Mouse (Mus musculus) right cerebral cortex, postnatal 10 days (tissue): Measurements from ENCODE around the gene Socs5.
A peak's percentile ranks its signal among the peaks of the same experiment; 100 is the strongest.

Experiments
- DNase-seq, 2 experiments: peaks; one replicate each; pipeline ENCODE4 v3.0.0; 2021; ENCODE audit warnings: low spot score in 2 of 2

Gene Socs5

DNA sequence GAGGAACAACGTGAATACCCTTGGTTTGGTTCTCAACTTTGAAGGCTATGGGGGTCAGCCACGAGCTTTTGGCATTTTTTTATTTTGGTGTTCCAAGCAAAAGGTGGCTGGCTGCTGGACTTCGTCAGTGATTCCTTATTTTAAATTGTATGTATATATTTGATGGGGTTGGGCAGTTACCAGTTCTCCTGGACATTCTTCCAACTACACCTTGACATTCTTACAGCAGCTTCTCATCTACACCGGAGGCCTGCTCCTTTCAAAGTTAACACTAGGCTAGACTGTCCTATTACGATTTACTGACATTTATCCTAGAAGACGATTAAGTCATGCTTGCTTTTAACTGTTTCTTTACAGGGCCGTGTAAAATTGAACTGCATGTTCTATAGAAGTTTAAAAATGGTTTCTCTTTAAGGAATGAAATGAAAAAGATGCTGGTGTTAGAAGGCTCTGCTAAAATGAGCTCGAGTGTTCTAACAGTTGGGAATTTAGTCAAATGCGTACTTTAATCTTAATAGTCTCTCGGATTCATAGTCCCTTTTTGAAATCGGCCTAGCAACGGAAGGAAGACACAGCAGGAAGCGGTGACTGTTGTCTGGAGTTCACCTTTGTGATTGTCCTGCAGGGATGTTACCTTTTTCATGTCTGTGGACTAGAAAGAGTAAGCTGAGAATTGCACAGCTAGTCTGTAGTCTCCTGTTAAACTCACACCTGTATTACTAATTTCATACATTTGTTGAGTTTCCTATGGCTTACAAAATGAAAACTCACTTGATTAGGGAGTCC, 1.2 kb downstream of the Socs5 start:
- DNase-seq = no peak

DNA sequence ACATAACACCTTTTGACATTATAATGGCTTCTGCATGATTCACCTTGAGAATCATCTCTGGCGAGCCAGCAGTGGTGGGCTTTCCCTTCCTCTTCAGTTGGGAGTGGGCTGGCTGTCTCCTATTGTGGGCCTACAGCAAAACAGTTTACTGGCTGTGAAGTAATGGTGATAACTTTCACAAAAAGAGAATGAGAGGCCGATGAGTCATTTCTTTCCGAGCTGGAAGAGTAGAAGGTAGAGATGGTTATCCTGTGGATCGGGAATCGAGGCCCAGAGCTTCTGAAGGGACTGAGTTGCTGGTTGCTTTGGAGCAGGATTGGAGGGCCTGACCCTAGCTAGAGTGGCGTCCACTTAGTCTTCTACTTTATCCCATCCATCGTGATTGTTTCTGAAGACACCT, 2.0 kb downstream of the Socs5 start:
- no peak for DNase-seq

DNA sequence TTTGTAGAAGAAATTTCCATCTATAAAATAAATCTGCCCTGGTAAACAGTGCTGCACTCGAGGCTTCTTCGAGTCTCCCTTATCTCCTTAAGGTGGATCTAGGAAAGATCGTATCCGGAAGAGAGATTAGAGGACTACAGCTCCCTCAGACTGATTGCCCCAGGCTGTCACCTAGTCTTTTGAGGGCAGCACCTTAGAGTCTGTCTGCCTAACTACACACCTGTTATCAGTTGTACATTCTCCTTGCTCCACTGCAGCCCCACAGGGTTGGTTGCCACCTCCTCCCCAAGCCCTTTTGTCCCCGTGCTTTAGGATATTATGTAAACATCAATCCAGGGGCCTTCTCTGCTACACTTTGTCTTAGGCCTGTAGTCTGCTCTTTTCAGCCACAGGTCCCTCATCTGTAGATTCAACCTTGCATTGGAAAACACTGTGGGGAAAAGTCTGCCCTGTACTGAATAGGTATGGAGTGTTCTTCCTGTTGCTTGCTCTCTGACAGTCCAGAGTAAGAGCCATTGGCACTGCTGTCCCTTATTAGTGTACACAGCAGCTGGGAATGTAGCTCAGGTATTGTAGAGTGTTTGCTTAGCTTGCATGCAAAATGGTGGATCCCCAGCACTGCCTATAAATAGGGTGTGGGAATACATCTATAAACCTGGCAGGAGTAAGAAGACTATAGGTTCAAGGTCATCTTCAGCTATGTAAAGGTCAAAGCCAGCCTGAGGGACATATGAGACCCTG, 5.5 kb downstream of the Socs5 start:
- no peak for DNase-seq

DNA sequence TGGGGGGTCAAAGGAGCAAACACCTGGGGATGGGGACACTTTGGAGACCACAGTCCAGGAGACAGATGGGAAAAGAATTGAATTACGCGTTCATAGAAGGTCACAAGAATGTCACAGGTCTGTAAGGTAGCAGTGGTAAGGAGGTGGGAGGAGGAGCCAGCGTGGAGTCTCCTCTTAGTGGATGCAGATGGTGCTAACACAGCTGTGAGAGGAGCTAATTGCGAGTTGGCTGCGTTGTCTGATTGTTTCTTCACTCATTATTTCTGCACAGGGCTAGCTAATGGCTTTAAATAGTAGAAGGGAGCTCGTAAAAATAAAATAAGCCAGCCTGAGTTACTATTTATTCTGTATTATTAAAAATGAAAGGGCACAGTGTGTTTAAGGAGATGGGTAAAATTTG, 8.1 kb downstream of the Socs5 start:
- no peak for DNase-seq

DNA sequence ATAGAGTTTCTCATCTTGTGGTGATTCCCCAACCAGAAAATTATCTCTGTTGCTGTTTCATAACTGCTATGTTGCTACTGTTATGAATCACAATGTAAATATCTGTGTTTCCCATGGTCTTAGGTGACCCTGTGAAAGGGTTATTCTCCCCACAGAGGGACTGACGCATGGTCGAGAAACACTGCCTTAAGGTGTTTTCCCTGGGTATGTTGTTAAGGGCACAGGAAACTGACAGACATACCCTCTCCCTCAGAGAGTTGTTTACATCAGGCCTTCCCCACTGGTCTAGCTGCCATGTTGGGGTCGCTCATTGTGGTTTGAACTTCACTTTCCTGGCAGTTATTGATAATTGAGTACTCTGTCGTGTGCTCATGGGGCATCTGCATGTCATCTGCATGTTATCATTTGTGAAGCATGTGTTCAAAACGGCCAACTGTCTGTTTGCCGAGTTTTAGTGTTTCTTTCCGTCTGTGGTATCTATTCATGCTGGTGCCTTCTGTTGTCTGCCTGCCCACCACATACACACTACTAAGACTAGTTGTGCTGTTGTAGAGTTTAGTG, 11.6 kb downstream of the Socs5 start:
- no peak for DNase-seq

DNA sequence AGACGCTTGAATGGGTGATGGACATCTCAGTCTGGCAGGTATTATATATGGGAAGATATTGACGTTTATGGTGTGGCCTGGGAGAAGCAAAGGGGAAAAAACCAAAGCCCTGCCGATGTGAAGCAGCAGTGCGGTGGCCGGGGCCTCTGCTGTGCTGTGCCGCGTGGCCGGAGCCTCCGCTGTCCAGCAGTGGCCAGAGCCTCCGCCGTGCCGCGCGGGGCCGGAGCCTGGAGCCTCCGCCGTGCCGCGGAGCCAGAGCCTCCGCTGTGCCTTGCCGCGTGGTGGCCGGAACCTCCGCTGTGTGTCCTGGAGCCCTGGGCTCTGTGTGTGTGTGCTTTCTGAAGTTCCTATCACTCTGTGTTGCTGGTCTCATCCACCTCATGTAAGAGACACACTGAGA, 17.9 kb downstream of the Socs5 start:
- DNase-seq = no peak

DNA sequence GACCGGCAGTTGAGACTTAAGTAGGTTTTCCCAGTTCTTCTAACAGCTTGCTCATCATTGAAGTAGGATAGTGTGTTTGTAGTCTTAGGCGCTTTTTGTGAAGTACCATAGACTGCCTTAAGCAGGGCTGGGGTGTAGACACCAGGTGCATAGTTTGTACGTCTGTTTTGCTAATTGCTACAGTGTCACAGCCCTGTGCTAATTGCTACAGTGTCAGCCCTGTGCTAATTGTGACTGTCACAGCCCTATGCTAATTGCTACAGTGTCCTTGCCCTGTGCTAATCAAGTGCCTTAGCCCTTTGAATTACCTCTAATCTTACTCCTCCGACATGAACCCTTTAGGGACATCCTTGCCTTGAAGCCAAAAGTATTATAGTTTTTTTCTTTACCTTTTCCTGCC, 24.8 kb downstream of the Socs5 start:
- DNase-seq = no peak

DNA sequence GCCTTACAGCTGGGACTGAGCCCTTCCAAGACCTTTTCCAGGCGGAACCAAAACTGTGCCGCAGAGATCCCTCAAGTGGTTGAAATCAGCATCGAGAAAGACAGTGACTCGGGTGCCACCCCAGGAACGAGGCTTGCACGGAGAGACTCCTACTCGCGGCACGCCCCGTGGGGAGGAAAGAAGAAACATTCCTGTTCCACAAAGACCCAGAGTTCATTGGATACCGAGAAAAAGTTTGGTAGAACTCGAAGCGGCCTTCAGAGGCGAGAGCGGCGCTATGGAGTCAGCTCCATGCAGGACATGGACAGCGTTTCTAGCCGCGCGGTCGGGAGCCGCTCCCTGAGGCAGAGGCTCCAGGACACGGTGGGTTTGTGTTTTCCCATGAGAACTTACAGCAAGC, 26.3 kb downstream of the Socs5 start:
- no peak for DNase-seq

DNA sequence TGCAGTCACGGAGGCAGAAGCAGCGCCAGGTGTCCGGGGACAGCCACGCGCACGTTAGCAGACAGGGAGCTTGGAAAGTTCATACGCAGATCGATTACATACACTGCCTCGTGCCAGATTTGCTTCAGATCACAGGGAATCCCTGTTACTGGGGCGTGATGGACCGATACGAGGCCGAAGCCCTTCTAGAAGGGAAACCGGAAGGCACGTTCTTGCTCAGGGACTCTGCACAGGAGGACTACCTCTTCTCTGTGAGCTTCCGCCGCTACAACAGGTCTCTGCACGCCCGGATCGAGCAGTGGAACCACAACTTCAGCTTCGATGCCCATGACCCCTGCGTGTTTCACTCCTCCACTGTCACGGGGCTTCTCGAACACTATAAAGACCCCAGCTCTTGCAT, 27.2 kb downstream of the Socs5 start:
- DNase-seq = no peak

DNA sequence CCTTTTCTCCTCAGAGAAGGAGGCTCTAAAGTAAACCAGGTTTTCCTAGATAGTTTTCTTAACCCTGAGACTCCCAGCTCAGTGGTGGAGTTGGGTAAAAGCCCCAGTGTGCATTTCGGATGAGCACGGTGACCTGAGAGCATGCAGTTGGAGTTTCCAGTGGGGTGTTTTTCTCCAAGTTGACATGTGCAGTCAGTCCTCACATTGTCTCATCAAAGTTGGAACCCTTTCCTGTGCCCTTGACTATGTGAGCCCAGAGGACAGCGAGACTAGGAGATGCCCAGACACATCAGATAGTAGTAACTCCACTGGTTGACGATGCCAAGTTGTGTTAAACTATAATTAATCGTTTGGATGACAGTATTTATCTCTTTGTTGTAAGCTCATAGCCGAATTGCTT, 28.3 kb downstream of the Socs5 start:
- no peak for DNase-seq

DNA sequence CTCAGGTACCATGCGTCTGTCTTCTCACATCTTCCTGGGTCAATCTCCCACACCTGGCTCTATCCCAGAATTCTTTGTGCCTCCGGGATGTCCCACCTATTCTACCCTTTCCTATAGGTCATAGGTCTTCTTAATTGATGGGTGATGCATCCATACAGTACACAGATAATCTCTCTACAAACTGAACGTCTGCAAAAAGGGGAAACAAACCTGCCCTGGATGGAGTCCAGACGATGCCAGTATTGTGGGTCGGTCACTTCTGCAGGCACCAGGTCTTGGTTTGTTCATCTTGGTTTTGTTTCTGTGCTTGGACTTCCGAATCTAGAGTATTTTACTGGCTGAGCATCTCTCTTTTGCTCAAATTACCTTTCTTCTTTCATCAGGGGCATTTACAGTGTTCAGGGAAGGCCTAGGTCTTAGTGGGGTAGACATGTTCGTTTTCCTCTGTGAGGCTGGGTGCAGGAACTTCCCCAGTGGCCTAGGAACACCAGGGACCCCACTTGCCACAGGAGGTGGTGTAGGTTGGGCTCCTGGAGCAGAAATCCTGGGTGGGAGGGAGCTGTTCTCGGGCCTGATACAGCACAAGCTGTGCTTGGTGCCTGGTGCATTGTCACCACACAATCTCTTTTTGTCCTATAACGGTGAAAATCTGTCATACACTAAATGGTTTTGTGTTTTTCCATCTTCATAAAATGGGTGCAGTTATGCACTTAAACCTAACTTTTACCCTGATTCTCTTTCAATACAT, 33.9 kb downstream of the Socs5 start:
- DNase-seq = no peak

DNA sequence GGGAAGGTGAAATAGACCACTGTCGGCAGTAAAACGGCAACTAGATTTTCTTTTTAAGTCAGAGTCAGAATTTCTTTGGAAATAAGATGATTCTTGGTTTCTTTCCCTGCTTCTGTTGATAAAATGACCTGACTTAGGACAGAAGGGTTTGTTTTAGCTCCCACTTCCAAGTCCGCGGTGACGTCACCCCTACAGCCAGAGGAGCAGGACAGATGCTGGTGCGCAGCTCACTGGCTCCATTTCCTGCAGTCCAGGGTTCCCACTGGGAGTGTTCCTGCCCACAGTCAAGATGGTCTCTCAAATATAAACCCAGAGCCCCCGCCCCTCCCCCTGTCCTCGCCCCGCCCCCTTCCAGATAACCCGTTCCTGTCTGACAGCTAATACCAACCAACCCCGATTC, 34.8 kb downstream of the Socs5 start:
- DNase-seq = no peak

DNA sequence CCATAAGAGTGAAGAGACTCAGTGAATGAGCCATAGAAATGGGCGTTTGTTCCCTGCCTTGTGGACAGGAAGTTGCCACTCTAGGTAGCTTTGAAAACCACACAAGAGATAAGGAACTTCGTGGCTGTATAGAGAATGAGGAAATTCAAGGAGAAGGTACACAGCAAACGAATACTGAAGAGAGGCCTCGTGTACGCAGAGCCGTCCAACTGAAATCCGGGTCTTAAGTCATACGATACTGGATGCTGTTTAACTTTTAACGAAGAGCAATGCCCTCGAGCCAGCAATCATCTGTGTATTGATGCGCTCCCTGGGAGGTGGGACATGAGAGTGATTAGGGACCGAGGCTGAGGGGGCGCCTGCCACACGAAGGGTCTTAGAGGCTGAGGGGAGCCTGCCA, 35.7 kb downstream of the Socs5 start:
- DNase-seq = no peak

DNA sequence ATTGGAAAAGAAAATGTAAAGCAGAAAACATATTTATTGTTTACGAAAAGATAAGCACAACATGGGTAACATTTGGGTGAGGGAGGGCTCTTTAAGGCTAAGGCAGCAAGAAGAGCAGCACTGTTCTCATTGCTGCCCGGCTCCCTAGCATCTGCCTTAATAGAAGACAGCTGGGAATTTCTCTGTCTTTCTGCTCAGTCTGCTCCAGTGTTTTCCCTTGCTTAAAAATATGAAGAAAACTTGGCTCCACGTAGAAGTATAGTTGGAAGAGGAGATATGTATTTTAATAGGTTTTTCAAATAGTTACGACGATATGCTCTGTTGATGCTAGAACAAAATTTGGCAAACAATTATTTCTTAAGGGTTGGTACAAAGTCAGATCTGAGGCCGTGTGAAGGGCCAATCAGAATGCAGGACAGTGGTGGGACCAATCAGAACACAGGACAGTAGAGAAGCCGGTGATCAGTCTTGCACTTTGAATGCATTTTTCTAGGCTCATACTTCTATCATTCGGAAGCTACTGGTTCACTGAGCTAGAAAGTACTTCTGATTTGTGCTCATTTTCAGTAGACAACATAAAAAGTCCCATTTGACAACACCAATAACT, 39.0 kb downstream of the Socs5 start:
- no peak for DNase-seq

DNA sequence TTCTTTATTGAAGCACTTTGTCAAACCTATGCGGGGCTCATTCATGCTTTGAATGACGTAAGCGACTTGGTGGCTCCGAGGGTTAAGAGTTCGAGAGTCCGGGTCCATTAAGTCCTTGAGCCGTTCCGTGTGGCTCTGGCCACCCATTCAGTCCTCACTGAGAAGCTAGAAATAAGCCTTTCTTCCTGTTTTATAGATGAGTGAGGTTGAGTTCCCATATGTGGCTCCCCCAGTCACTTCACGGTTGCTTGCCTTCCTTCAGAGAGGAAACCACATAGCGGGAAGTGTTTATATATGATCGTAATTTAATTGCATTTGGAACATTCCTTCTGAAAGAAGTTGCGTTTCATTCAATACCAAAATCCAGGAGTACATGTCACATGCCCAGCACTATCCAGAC, 42.3 kb downstream of the Socs5 start:
- no peak for DNase-seq

DNA sequence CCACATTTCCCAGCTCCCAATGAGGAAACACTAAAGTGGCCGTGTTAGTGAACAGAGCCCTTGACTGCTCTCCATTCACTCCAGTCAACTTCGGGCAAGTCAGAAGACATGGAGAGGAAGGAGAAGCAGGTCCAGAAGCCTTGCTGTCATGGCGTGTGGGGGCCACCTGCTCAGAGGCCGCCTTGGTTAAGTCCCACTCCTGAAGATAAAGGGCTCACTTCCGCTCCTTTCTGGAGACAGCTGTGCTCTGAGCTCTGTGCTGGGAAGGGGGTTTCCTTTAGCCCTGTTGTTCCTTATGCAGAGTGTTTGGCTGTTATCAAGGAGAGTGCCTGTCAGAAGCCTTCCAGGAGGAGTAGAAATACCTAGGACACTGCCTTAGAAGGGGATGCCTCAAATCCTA, 45.5 kb downstream of the Socs5 start:
- no peak for DNase-seq

DNA sequence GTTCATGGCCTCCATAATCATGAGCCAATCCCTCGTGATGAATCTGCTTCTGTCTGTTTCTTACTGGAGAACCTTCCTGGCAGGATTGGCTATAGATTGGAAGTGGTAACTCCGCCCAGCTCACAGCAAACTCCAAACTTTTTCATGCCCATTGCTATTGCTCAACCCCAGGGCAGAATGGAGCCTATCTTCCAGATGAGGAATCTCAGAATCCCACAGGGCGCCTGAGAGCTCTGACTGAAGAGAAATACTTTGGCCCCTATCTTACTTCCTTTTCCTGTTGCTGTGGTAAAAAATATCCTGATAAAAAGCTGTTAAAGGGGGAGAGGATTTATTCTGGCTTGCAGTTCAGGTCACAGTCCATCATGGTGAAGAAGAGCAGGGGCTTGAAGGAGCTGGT, 48.2 kb downstream of the Socs5 start:
- no peak for DNase-seq

DNA sequence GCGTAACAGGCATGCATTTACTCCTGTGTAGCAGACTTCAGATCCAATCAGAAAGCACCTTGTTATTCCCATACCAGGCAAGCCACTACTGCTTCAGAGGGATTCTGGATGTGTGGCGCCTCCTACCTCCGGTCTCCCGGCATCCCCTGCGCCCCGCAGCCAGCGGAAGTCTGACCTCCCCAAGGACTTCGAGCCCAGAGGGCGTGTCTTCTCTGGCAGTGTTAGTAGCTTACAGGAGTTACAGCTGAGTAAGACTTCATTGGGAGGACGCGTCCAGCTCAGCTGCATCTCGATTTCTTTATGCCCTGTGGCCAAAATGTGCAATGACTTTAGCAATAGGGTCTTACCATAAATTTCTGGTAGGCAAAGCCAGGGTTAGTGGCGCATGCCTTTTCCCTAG, 50.3 kb downstream of the Socs5 start:
- DNase-seq = no peak

DNA sequence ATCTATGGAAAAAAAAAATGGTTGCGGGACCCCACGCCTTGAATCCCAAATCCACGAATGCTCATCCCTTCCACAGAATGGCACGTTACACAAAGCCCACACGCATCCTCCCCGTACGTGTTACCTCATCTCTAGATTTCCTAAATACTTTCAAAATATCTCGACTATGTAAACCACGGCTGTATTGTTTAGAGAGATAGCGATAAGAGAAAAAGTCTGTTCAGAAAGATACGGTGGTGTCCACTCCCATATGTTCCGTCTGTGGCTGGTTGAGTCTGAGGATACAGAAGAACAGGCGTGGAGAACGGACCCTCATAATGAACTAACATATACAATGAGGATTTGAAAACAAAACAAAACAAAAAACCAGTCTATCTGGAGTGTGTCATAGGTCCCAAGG, 51.1 kb downstream of the Socs5 start:
- DNase-seq = no peak

DNA sequence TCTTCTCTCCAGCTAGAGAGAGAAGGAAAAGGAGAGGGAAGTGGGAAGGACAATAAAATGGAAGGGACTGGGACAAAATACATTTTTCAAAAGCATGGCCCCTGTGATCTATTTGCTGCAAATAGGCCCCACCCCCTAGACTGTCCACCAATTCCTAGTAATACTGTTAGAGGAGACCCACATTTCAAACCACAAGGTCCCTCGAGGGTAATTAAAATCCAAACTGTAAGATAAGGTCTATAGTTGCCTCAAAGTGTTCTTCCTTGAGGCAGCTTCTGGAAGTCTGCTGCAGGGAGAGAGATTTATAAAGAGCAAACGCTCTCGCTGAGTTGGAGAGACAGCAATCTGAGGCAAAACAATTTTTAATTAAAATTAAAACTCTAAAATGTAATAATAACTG, 52.8 kb downstream of the Socs5 start:
- DNase-seq = no peak

DNA sequence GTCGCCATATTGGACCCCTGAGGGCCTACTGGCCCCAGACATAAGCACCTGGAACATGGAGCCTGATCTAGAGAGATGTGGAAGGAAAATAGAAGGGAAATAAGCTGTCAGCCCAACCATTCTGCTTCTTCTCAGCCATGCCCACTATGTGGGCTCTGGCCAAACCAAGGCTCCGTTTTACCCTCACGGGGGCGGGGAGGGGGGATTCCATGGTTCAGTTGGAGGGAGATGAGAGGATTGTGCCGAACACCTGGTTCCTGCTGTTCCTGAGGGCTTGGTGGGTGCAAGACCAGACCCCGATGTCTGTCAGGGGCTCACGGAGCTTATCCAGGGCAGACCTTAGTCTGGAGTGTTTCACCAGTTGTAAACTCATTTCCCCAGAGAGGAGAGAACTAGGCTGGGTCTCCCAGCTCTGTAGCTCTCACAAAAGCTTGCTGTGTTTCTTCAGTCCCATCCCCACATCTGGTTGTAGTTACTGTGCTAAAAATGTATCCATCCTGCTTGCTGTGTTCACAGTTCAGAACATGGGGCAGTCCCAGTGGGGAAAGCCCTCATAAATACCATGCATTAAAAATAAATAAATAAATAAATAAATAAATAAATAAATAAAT, 56.9 kb downstream of the Socs5 start:
- DNase-seq = no peak

DNA sequence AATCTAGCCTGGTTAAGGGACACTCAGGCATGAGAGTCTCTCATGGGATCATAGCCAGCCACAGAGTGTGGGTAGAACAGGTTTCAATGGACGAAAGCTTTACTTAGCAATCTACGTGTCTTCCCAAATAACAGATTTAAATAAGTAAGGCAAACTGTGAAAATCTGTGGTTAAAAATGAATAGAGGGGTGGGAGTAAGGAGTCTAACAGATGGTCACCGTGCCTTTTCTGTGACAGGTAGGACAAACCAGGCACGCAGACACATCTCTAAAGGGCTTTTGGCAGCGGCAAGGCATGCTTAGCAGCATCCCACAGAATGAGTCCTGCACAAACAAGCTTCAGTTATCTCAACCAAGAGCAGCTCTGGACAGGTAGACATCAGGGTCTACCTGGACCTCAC, 59.9 kb downstream of the Socs5 start:
- peak; percentile 31 to 48 for DNase-seq
